Mouse (Mus musculus) limb, embryonic 12.5 days (tissue): ENCODE measurements around the gene Atxn7. TPM values are rescaled to one million over a fixed set of nuclear protein-coding genes. Genes with fewer than 3 reads are reported as not detected.
A peak's percentile ranks its signal among the peaks of the same experiment; 100 is the strongest.

Source experiments
- ATAC-seq: fragments of 200-750 bp; cut with Nextera tagmentation; 2 replicates; pipeline ENCODE4 v1.8.0; 2017; ENCODE audit warnings: low read depth, moderate TSS enrichment; ENCODE audit not compliant: insufficient number of reproducible peaks, insufficient read depth, low FRiP score, low TSS enrichment
- H3K27ac ChIP-seq: fragments of 300-500 bp; sonication (generic); 2 replicates; pipeline ENCODE4 v1.5.1; 2016; ENCODE audit warnings: mild to moderate bottlenecking, moderate library complexity
- H3K27me3 ChIP-seq: fragments of 300-500 bp; sonication (generic); 2 replicates; pipeline ENCODE4 v1.6.1; 2016; ENCODE audit warnings: mild to moderate bottlenecking, moderate library complexity
- H3K36me3 ChIP-seq: fragments of 300-500 bp; sonication (generic); 2 replicates; pipeline ENCODE4 v1.6.1; 2016; ENCODE audit warnings: mild to moderate bottlenecking, moderate library complexity
- H3K4me1 ChIP-seq: fragments of 300-500 bp; sonication (generic); replicated peaks from 2 replicates; pipeline ENCODE4 v1.6.1; 2016
- H3K4me2 ChIP-seq: fragments of 300-500 bp; sonication (generic); 2 replicates; pipeline ENCODE4 v1.6.1; 2016; ENCODE audit warnings: mild to moderate bottlenecking, moderate library complexity
- H3K4me3 ChIP-seq: fragments of 300-500 bp; sonication (generic); replicated peaks from 2 replicates; pipeline ENCODE4 v1.5.1; 2016; ENCODE audit warnings: mild to moderate bottlenecking
- H3K9ac ChIP-seq: fragments of 300-500 bp; sonication (generic); replicated peaks from 2 replicates; pipeline ENCODE4 v1.6.1; 2016; ENCODE audit warnings: mild to moderate bottlenecking, moderate library complexity
- H3K9me3 ChIP-seq: fragments of 300-500 bp; sonication (generic); 2 replicates; pipeline ENCODE4 v1.6.1; 2016; ENCODE audit warnings: mild to moderate bottlenecking, moderate library complexity
- WGBS: fragments of 180-500 bp; shearing (Covaris S2); methylation state at CpG from one replicate; pipeline ENCODE4 v1.1.7; 2016; 5-methylcytosine and 5-hydroxymethylcytosine counted together
- polyA plus RNA-seq: library from polyadenylated mRNA; unstranded; fragments of >200 nt; fragmentation: Nextera tagmentation; extraction: Ambion mirVana; gene quantifications from 2 replicates; pipeline ENCODE4 v1.2.1, GENCODE M21; 2016

Gene Atxn7
- polyA plus RNA-seq, 1 experiment from 2014 or later: 4.8 TPM

GRCm38 (mm10) chr14:14088016-14088791, 127.0 kb downstream of the Atxn7 start:
- Histone ChIP-seq H3K4me3 (no peak overlapping the region), H3K9ac (no peak overlapping the region), H3K9me3 (no peaks in the 10 kb centered on the region), H3K4me1 (no peaks in the 10 kb centered on the region), H3K27ac (no peak overlapping the region), H3K27me3 (no peaks in the 10 kb centered on the region), H3K4me2 (no peak overlapping the region), H3K36me3 (peaks cover 44% of the 10 kb centered on the region)
- WGBS: 86% methylated on average over 9 of the region's 9 CpGs
- no peak for ATAC-seq

GRCm38 (mm10) chr14:14090571-14090970, 129.3 kb downstream of the Atxn7 start:
- no peak overlapping the region for H3K9ac ChIP-seq
- no peaks in the 10 kb centered on the region for H3K9me3 ChIP-seq
- no peaks in the 10 kb centered on the region for H3K4me1 ChIP-seq
- ATAC-seq: no peak
- no peak overlapping the region for H3K4me2 ChIP-seq
- WGBS: 92% methylated on average over 6 of the region's 6 CpGs
- no peak overlapping the region for H3K27ac ChIP-seq
- H3K36me3 ChIP-seq: peaks cover 56% of the 10 kb centered on the region
- H3K4me3 ChIP-seq: no peak overlapping the region
- no peaks in the 10 kb centered on the region for H3K27me3 ChIP-seq

- peaks cover 54% of the 10 kb centered on the region for H3K36me3 ChIP-seq
Observed at GRCm38 (mm10) chr14:14098330-14098980, 137.2 kb downstream of the Atxn7 start.

GRCm38 (mm10) chr14:14100773-14101280, 139.6 kb downstream of the Atxn7 start:
- Histone ChIP-seq H3K9ac (no peak overlapping the region), H3K4me3 (no peak overlapping the region), H3K4me2 (no peak overlapping the region), H3K27me3 (no peaks in the 10 kb centered on the region), H3K9me3 (no peaks in the 10 kb centered on the region), H3K27ac (no peak overlapping the region), H3K36me3 (peaks cover 49% of the 10 kb centered on the region), H3K4me1 (no peaks in the 10 kb centered on the region)
- no peak for ATAC-seq
- 92% methylated on average over 8 of the region's 8 CpGs for WGBS

More at GRCm38 (mm10) chr14:14098330-14098980, 137.2 kb downstream of the Atxn7 start:
- ATAC-seq: no peak; the same call in 1 of the 2 replicates
- no peak overlapping the region for H3K9ac ChIP-seq
- no peak overlapping the region for H3K4me2 ChIP-seq
- H3K27ac ChIP-seq: no peak overlapping the region
- H3K4me3 ChIP-seq: no peak overlapping the region
- no peaks in the 10 kb centered on the region for H3K9me3 ChIP-seq
- WGBS: 28% methylated on average over 10 of the region's 10 CpGs
- H3K4me1 ChIP-seq: no peaks in the 10 kb centered on the region
- no peaks in the 10 kb centered on the region for H3K27me3 ChIP-seq

GRCm38 (mm10) chr14:14101296-14101695, 140.1 kb downstream of the Atxn7 start:
- Histone ChIP-seq H3K4me3 (no peak overlapping the region), H3K9ac (no peak overlapping the region), H3K4me2 (no peak overlapping the region), H3K36me3 (peaks cover 44% of the 10 kb centered on the region), H3K27ac (no peak overlapping the region), H3K9me3 (no peaks in the 10 kb centered on the region), H3K27me3 (no peaks in the 10 kb centered on the region), H3K4me1 (no peaks in the 10 kb centered on the region)
- ATAC-seq: no peak
- WGBS: 89% methylated on average over 9 of the region's 9 CpGs

- Histone ChIP-seq H3K4me2 (no peak overlapping the region), H3K4me3 (no peak overlapping the region), H3K27me3 (no peaks in the 10 kb centered on the region), H3K4me1 (no peaks in the 10 kb centered on the region), H3K27ac (no peak overlapping the region), H3K9ac (no peak overlapping the region), H3K9me3 (no peaks in the 10 kb centered on the region), H3K36me3 (peaks cover 43% of the 10 kb centered on the region)
- WGBS: 48% methylated on average over 13 of the region's 13 CpGs
- no peak for ATAC-seq
Observed at GRCm38 (mm10) chr14:14104213-14104929, 143.1 kb downstream of the Atxn7 start.

- H3K36me3 ChIP-seq: peaks cover 43% of the 10 kb centered on the region
- H3K27me3 ChIP-seq: no peaks in the 10 kb centered on the region
- H3K4me1 ChIP-seq: no peaks in the 10 kb centered on the region
- H3K4me2 ChIP-seq: no peak overlapping the region
- H3K9me3 ChIP-seq: no peaks in the 10 kb centered on the region
- no peak overlapping the region for H3K9ac ChIP-seq
- no peak for ATAC-seq
- no peak overlapping the region for H3K4me3 ChIP-seq
- 72% methylated on average over 2 of the region's 2 CpGs for WGBS
- no peak overlapping the region for H3K27ac ChIP-seq
Observed at GRCm38 (mm10) chr14:14104930-14105318, 143.7 kb downstream of the Atxn7 start.

- ATAC-seq: no peak
- Histone ChIP-seq H3K4me2 (no peak overlapping the region), H3K4me1 (no peaks in the 10 kb centered on the region), H3K27ac (no peak overlapping the region), H3K9ac (no peak overlapping the region), H3K4me3 (no peak overlapping the region), H3K36me3 (peaks cover 61% of the 10 kb centered on the region), H3K9me3 (no peaks in the 10 kb centered on the region), H3K27me3 (no peaks in the 10 kb centered on the region)
- WGBS: 88% methylated on average over 4 of the region's 4 CpGs
Observed at GRCm38 (mm10) chr14:14110710-14111109, 149.5 kb downstream of the Atxn7 start.

- H3K4me1 ChIP-seq: peaks cover 10% of the 10 kb centered on the region
- WGBS: 1% methylated on average over 68 of the region's 68 CpGs
- H3K4me3 ChIP-seq: peak within 1 kb of the TSS; percentile 81
- peak within 1 kb of the TSS; percentile 70 for H3K4me2 ChIP-seq
- peak within 1 kb of the TSS; percentile 95 for H3K9ac ChIP-seq
- H3K36me3 ChIP-seq: peaks cover 35% of the 10 kb centered on the region
- H3K27ac ChIP-seq: peak within 1 kb of the TSS; percentile 75
- no peaks in the 10 kb centered on the region for H3K27me3 ChIP-seq
- peak; percentile 95 for ATAC-seq
- no peaks in the 10 kb centered on the region for H3K9me3 ChIP-seq
Observed at GRCm38 (mm10) chr14:14120230-14121096, 159.2 kb downstream of the Atxn7 start, which contains the start of gene Psmd6. Gene Psmd6, minus strand, starts transcription at chr14:14120984.
